Mouse (Mus musculus) forebrain, embryonic 10.5 days (tissue): ENCODE results near the gene Asf1b. TPM values are rescaled to one million over a fixed set of nuclear protein-coding genes. Genes with fewer than 3 reads are reported as not detected.
"Not testable (repeated sequence)": the region's sequence is repeated elsewhere in the genome, so short reads cannot be mapped to it uniquely, and the experiment has no call there.

Experiments used
- DNase-seq: peaks from one replicate; pipeline ENCODE4 v3.0.0-alpha.2; 2017; ENCODE audit warnings: low spot score; ENCODE audit errors: extremely low spot score
- H3K27ac ChIP-seq: fragments of 300-500 bp; sonication (generic); 2 replicates; pipeline ENCODE4 v1.5.1; 2016; ENCODE audit warnings: mild to moderate bottlenecking
- H3K27me3 ChIP-seq: fragments of 300-500 bp; sonication (generic); 2 replicates; pipeline ENCODE4 v1.6.1; 2016; ENCODE audit warnings: mild to moderate bottlenecking; ENCODE audit not compliant: poor library complexity, severe bottlenecking
- H3K36me3 ChIP-seq: fragments of 300-500 bp; sonication (generic); replicated peaks from 2 replicates; pipeline ENCODE4 v1.6.1; 2016; ENCODE audit warnings: mild to moderate bottlenecking, moderate library complexity
- H3K4me1 ChIP-seq: fragments of 300-500 bp; sonication (generic); 2 replicates; pipeline ENCODE4 v1.6.1; 2016
- H3K4me3 ChIP-seq: fragments of 300-500 bp; sonication (generic); 2 replicates; pipeline ENCODE4 v1.5.1; 2016; ENCODE audit warnings: mild to moderate bottlenecking, moderate library complexity
- H3K9me3 ChIP-seq: fragments of 300-500 bp; sonication (generic); 2 replicates; pipeline ENCODE4 v1.6.1; 2016; ENCODE audit warnings: mild to moderate bottlenecking, moderate library complexity
- WGBS: fragments of 180-500 bp; shearing (Covaris S2); methylation state at CpG from one replicate; pipeline ENCODE4 v1.1.7; 2016; 5-methylcytosine and 5-hydroxymethylcytosine counted together
- polyA plus RNA-seq: library from polyadenylated mRNA; unstranded; fragments of >200 nt; fragmentation: Nextera tagmentation; extraction: Ambion mirVana; gene quantifications from 2 replicates; pipeline ENCODE4 v1.2.1, GENCODE M21; 2016

The Asf1b gene
- polyA plus RNA-seq, 1 experiment from 2014 or later: 112 TPM

- WGBS: 1% methylated on average over 91 of the region's 94 CpGs
- peaks cover 39% of the 10 kb centered on the region for H3K4me1 ChIP-seq
These were observed 17.1 kb downstream of the Asf1b start, which contains the start of gene Prkaca for GRCm38 (mm10) chr8:83972150-83973120. Prkaca (plus strand) TSS chr8:83972993.

GRCm38 (mm10) chr8:83973161-83974031, 18.1 kb downstream of the Asf1b start:
- Histone ChIP-seq H3K9me3 (no peaks in the 10 kb centered on the region), H3K4me3 (peak overlapping the region; percentile 96), H3K4me1 (peaks cover 49% of the 10 kb centered on the region), H3K27me3 (no peaks in the 10 kb centered on the region), H3K27ac (peak overlapping the region; percentile 88), H3K36me3 (peaks cover 38% of the 10 kb centered on the region)
- no peak for DNase-seq
- WGBS: 4% methylated on average over 37 of the region's 37 CpGs

More at GRCm38 (mm10) chr8:83972150-83973120, 17.1 kb downstream of the Asf1b start, which contains the start of gene Prkaca:
- DNase-seq: peak; percentile 99
- no peaks in the 10 kb centered on the region for H3K27me3 ChIP-seq
- peak within 1 kb of the TSS; percentile 96 for H3K4me3 ChIP-seq
- peaks cover 42% of the 10 kb centered on the region for H3K36me3 ChIP-seq
- H3K27ac ChIP-seq: peak within 1 kb of the TSS; percentile 88
- H3K9me3 ChIP-seq: no peaks in the 10 kb centered on the region

- DNase-seq: no peak
- H3K4me1 ChIP-seq: peaks cover 50% of the 10 kb centered on the region
- H3K4me3 ChIP-seq: peak overlapping the region; percentile 96
- no peaks in the 10 kb centered on the region for H3K9me3 ChIP-seq
- WGBS: 87% methylated on average over 4 of the region's 4 CpGs
- H3K36me3 ChIP-seq: peaks cover 37% of the 10 kb centered on the region
- H3K27me3 ChIP-seq: no peaks in the 10 kb centered on the region
- H3K27ac ChIP-seq: no peak overlapping the region
These were observed 19.2 kb downstream of the Asf1b start for GRCm38 (mm10) chr8:83974521-83974920.

GRCm38 (mm10) chr8:83976101-83976630, 20.9 kb downstream of the Asf1b start:
- Histone ChIP-seq H3K27me3 (no peaks in the 10 kb centered on the region), H3K9me3 (no peaks in the 10 kb centered on the region), H3K27ac (no peak overlapping the region), H3K4me1 (peaks cover 50% of the 10 kb centered on the region), H3K4me3 (no peak overlapping the region), H3K36me3 (peaks cover 42% of the 10 kb centered on the region)
- no peak for DNase-seq
- 88% methylated on average over 4 of the region's 4 CpGs for whole genome bisulfite sequencing

- 0 out of 2 replicates have a peak overlapping the region, but pooled peaks have one; percentile 22 for H3K27ac ChIP-seq
- 95% methylated on average over 5 of the region's 5 CpGs for WGBS
These were observed 21.6 kb downstream of the Asf1b start for GRCm38 (mm10) chr8:83976779-83977350.

GRCm38 (mm10) chr8:83977646-83978045, 22.3 kb downstream of the Asf1b start:
- DNase-seq: no peak
- H3K36me3 ChIP-seq: peaks cover 56% of the 10 kb centered on the region
- no peaks in the 10 kb centered on the region for H3K27me3 ChIP-seq
- H3K27ac ChIP-seq: peak overlapping the region; percentile 26; the same call in 1 of the 2 replicates
- 72% methylated on average over 6 of the region's 6 CpGs for WGBS
- H3K9me3 ChIP-seq: no peaks in the 10 kb centered on the region
- peaks cover 39% of the 10 kb centered on the region for H3K4me1 ChIP-seq
- H3K4me3 ChIP-seq: no peak overlapping the region; the same call in 1 of the 2 replicates

More at GRCm38 (mm10) chr8:83976779-83977350, 21.6 kb downstream of the Asf1b start:
- H3K9me3 ChIP-seq: no peaks in the 10 kb centered on the region
- H3K4me3 ChIP-seq: peak overlapping the region; percentile 8; the same call in 1 of the 2 replicates
- peaks cover 44% of the 10 kb centered on the region for H3K4me1 ChIP-seq
- DNase-seq: no peak
- no peaks in the 10 kb centered on the region for H3K27me3 ChIP-seq
- H3K36me3 ChIP-seq: peaks cover 49% of the 10 kb centered on the region

GRCm38 (mm10) chr8:83978200-83978599, 22.9 kb downstream of the Asf1b start:
- Histone ChIP-seq H3K27ac (peak overlapping the region; percentile 26; the same call in 1 of the 2 replicates), H3K4me3 (no peak overlapping the region; the same call in 1 of the 2 replicates), H3K4me1 (peaks cover 36% of the 10 kb centered on the region), H3K27me3 (no peaks in the 10 kb centered on the region), H3K9me3 (no peaks in the 10 kb centered on the region), H3K36me3 (peaks cover 62% of the 10 kb centered on the region)
- no peak for DNase-seq
- 77% methylated on average over 9 of the region's 9 CpGs for WGBS

GRCm38 (mm10) chr8:83980250-83980649, 24.9 kb downstream of the Asf1b start:
- Histone ChIP-seq H3K4me1 (peaks cover 20% of the 10 kb centered on the region), H3K4me3 (no peak overlapping the region), H3K9me3 (no peaks in the 10 kb centered on the region), H3K36me3 (peaks cover 79% of the 10 kb centered on the region), H3K27me3 (no peaks in the 10 kb centered on the region), H3K27ac (no peak overlapping the region)
- no peak for DNase-seq
- WGBS: 88% methylated on average over 1 of the region's 1 CpGs

GRCm38 (mm10) chr8:83980845-83981244, 25.5 kb downstream of the Asf1b start:
- Histone ChIP-seq H3K4me1 (peaks cover 20% of the 10 kb centered on the region), H3K27ac (no peak overlapping the region), H3K4me3 (no peak overlapping the region), H3K27me3 (no peaks in the 10 kb centered on the region), H3K9me3 (no peaks in the 10 kb centered on the region), H3K36me3 (peaks cover 83% of the 10 kb centered on the region)
- WGBS: 84% methylated on average over 8 of the region's 8 CpGs
- no peak for DNase-seq

GRCm38 (mm10) chr8:83981533-83981932, 26.2 kb downstream of the Asf1b start:
- no peak for DNase-seq
- H3K36me3 ChIP-seq: peaks cover 84% of the 10 kb centered on the region
- no peaks in the 10 kb centered on the region for H3K27me3 ChIP-seq
- H3K9me3 ChIP-seq: no peaks in the 10 kb centered on the region
- peaks cover 20% of the 10 kb centered on the region for H3K4me1 ChIP-seq
- H3K27ac ChIP-seq: no peak overlapping the region
- no peak overlapping the region for H3K4me3 ChIP-seq
- 95% methylated on average over 7 of the region's 7 CpGs for whole genome bisulfite sequencing

GRCm38 (mm10) chr8:83982449-83982848, 27.1 kb downstream of the Asf1b start:
- no peaks in the 10 kb centered on the region for H3K27me3 ChIP-seq
- no peak overlapping the region for H3K27ac ChIP-seq
- H3K9me3 ChIP-seq: no peaks in the 10 kb centered on the region
- H3K4me1 ChIP-seq: peaks cover 11% of the 10 kb centered on the region
- no peak overlapping the region for H3K4me3 ChIP-seq
- H3K36me3 ChIP-seq: peaks cover 94% of the 10 kb centered on the region
- DNase-seq: no peak
- 85% methylated on average over 4 of the region's 4 CpGs for WGBS

- DNase-seq, H3K27me3 ChIP-seq, H3K9me3 ChIP-seq, H3K27ac ChIP-seq, H3K4me1 ChIP-seq, H3K4me3 ChIP-seq: not testable (repeated sequence)
- 99% methylated on average over 2 of the region's 2 CpGs for WGBS
- peaks cover 97% of the 10 kb centered on the region for H3K36me3 ChIP-seq
These were observed 27.9 kb downstream of the Asf1b start for GRCm38 (mm10) chr8:83983222-83983621.
